15 mouse cellular contexts compared by ENCODE assay signal in genomic region chr2:51431564-51431963, GRCm38 (mm10).
"Had no signal": no experiment of that assay in that cellular context is flagged by ENCODE, and none has a peak within 500 bp of the region (broad histone marks: within the 10 kb centered on the region; RNA-seq: fewer than 3 reads in every experiment).

No protein-coding gene starts in this region.

- H3K4me1 ChIP-seq: limb, embryonic 13.5 days; midbrain, embryonic 13.5 days; neural tube, embryonic 13.5 days; stomach, embryonic 15.5 days had no signal

- H3K27me3 ChIP-seq: limb, embryonic 13.5 days; midbrain, embryonic 13.5 days; neural tube, embryonic 13.5 days; stomach, embryonic 15.5 days had no signal

- ATAC-seq: midbrain, embryonic 13.5 days had no signal

- H3K4me3 ChIP-seq: limb, embryonic 13.5 days; midbrain, embryonic 13.5 days; neural tube, embryonic 13.5 days; stomach, embryonic 15.5 days had no signal

- H3K9me3 ChIP-seq: midbrain, embryonic 13.5 days; neural tube, embryonic 13.5 days; stomach, embryonic 15.5 days had no signal

- H3K9ac ChIP-seq: limb, embryonic 13.5 days; liver, embryonic 14.5 days; midbrain, embryonic 13.5 days; neural tube, embryonic 13.5 days; stomach, embryonic 15.5 days had no signal

- H3K4me2 ChIP-seq: limb, embryonic 13.5 days; midbrain, embryonic 13.5 days; neural tube, embryonic 13.5 days; stomach, embryonic 15.5 days had no signal

- H3K36me3 ChIP-seq: limb, embryonic 13.5 days; midbrain, embryonic 13.5 days; neural tube, embryonic 13.5 days; stomach, embryonic 15.5 days had no signal

- DNase-seq: kidney, adult 9 months; kidney, postnatal 36 days; layer of hippocampus, adult 9-11 months; left cerebral cortex, postnatal 4 days; lung, adult 18-20 months; lung, postnatal 36 days; right cerebral cortex, postnatal 14 days; thymus, adult 2 months; thymus, postnatal 25 days had no signal

- H3K27ac ChIP-seq: kidney, postnatal 0 days; limb, embryonic 13.5 days; liver, embryonic 14.5 days; midbrain, embryonic 13.5 days; neural tube, embryonic 13.5 days; stomach, embryonic 15.5 days had no signal
